Mouse (Mus musculus) C2C12 (cell line): ENCODE results near the gene Prlr.

Experiments used
- CTCF ChIP-seq: IDR thresholded peaks from one replicate; pipeline ENCODE4 v1.5.1; 2011; ENCODE audit not compliant: control insufficient read depth, insufficient read depth, insufficient read length
- FOSL1 ChIP-seq: IDR thresholded peaks from one replicate; pipeline ENCODE4 v1.8.0; 2011; ENCODE audit warnings: mild to moderate bottlenecking, low read length; ENCODE audit not compliant: poor library complexity, insufficient read depth, severe bottlenecking
- MAX ChIP-seq: IDR thresholded peaks from one replicate; pipeline ENCODE4 v1.6.1; 2011; ENCODE audit warnings: mild to moderate bottlenecking, control low read depth
- MYOD1 ChIP-seq: IDR thresholded peaks from one replicate; pipeline ENCODE4 v1.6.1; 2011; ENCODE audit warnings: low read depth; ENCODE audit not compliant: control insufficient read depth, insufficient read length
- MYOG ChIP-seq: IDR thresholded peaks from one replicate; pipeline ENCODE4 v1.6.1; 2011; ENCODE audit not compliant: control insufficient read depth, insufficient read length; ENCODE audit errors: extremely low read depth
- USF1 ChIP-seq: IDR thresholded peaks from one replicate; pipeline ENCODE4 v1.6.1; 2011; ENCODE audit warnings: low read depth, mild to moderate bottlenecking, control low read depth, moderate library complexity

DNA sequence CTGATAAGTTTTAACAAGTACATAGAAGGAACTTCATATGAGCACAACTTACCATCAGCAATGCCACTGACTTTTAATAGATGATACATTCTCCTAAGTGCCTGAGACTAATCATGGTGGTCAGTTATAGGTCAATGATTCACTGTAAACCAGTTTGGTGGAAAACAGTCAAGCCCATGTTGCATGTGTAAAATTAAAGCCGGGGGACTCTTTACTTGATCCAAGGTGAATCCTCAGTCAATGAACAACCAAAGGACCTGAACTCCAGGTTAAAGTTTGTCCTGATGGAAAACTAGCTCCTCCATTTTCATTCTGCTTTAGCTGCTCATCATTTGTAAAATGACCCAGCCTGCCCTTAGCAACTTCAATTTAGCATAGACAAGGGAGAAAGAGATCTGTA lies 155.5 kb downstream of the Prlr start:
- TF ChIP-seq USF1 (no peak), CTCF (no peak), MYOD1 (no peak), MAX (no peak), MYOG (no peak), FOSL1 (no peak)
